Mouse (Mus musculus) erythroblast, embryonic 14.5 days (primary cell): ENCODE measurements around the gene 6030458C11Rik. TPM values are rescaled to one million over a fixed set of nuclear protein-coding genes. Genes with fewer than 3 reads are reported as not detected.

Source experiments
- H3K27me3 ChIP-seq: 2 replicates; pipeline ENCODE4 v1.6.1; 2012; ENCODE audit warnings: inconsistent platforms; ENCODE audit not compliant: control insufficient read depth
- H3K36me3 ChIP-seq: 2 replicates; pipeline ENCODE4 v1.6.1; 2012; ENCODE audit warnings: mild to moderate bottlenecking, inconsistent platforms; ENCODE audit not compliant: control insufficient read depth
- H3K4me1 ChIP-seq: 2 replicates; pipeline ENCODE4 v1.6.1; 2012; ENCODE audit warnings: inconsistent platforms; ENCODE audit not compliant: control insufficient read depth
- H3K4me3 ChIP-seq: replicated peaks from 2 replicates; pipeline ENCODE3; 2012; ENCODE audit warnings: moderate library complexity, mild to moderate bottlenecking, inconsistent platforms
- H3K9me3 ChIP-seq: 2 replicates; pipeline ENCODE4 v1.6.1; 2012; ENCODE audit warnings: low read length, inconsistent platforms, mixed read lengths; ENCODE audit not compliant: control insufficient read depth
- GATA1 ChIP-seq: IDR thresholded peaks from 2 replicates; pipeline ENCODE4 v1.6.1; 2012; ENCODE audit warnings: low read length, inconsistent platforms, mixed read lengths
- TAL1 ChIP-seq: IDR thresholded peaks from 3 replicates; pipeline ENCODE4 v1.6.1; 2012; ENCODE audit warnings: low read length, inconsistent platforms, mixed read lengths
- polyA plus RNA-seq: library from polyadenylated mRNA; stranded (reverse); fragments of >175 nt; gene quantifications from 2 replicates; pipeline ENCODE4 v1.2.3, GENCODE M21; 2012

The 6030458C11Rik gene
- polyA plus RNA-seq, 1 experiment, result 1.1 TPM

DNA sequence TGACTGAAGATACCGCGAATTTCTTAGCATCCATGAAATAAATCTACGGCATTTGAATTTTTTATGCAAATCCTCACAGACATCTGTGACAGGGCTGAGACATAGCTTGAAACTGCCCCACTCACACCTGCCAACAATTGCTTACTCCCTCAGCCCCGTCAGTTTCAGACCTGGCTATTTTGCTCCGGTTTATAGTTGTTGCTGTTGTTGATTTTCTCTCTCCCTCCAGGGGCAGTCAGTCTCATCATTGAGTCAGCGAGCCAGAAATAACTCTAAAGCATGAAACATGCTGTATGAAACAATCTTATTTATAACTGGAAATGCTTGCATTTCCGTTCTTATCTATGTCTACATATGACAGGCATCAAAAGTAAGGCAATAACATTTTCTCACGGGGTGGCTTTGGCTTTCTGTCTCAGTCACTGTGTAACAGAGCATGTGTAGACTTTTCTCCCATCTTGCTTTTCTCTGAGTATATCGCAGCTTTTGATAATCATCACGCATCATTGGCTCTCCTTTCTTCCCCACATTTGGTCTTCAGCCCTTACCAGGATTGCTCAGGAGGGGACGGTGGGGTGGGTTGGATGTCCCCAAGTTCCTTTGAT lies 50.2 kb downstream of the 6030458C11Rik start:
- TF ChIP-seq GATA1 (no peak), TAL1 (no peak)
- H3K4me3 ChIP-seq, result no peak overlapping the region
- H3K27me3 ChIP-seq, result no peaks in the 10 kb centered on the region
- H3K4me1 ChIP-seq, result no peaks in the 10 kb centered on the region
- no peaks in the 10 kb centered on the region for H3K9me3 ChIP-seq
- no peaks in the 10 kb centered on the region for H3K36me3 ChIP-seq

- Histone ChIP-seq H3K9me3 (no peaks in the 10 kb centered on the region), H3K4me1 (no peaks in the 10 kb centered on the region), H3K36me3 (no peaks in the 10 kb centered on the region), H3K4me3 (no peak overlapping the region), H3K27me3 (no peaks in the 10 kb centered on the region)
- TF ChIP-seq GATA1 (no peak), TAL1 (no peak)
Observed at GRCm38 (mm10) chr15:12770958-12771357, 53.5 kb downstream of the 6030458C11Rik start.

GRCm38 (mm10) chr15:12766848-12767247 lies 57.6 kb downstream of the 6030458C11Rik start:
- H3K36me3 ChIP-seq, result no peaks in the 10 kb centered on the region
- no peaks in the 10 kb centered on the region for H3K4me1 ChIP-seq
- no peaks in the 10 kb centered on the region for H3K27me3 ChIP-seq
- TF ChIP-seq GATA1 (no peak), TAL1 (no peak)
- H3K4me3 ChIP-seq, result no peak overlapping the region
- no peaks in the 10 kb centered on the region for H3K9me3 ChIP-seq

DNA sequence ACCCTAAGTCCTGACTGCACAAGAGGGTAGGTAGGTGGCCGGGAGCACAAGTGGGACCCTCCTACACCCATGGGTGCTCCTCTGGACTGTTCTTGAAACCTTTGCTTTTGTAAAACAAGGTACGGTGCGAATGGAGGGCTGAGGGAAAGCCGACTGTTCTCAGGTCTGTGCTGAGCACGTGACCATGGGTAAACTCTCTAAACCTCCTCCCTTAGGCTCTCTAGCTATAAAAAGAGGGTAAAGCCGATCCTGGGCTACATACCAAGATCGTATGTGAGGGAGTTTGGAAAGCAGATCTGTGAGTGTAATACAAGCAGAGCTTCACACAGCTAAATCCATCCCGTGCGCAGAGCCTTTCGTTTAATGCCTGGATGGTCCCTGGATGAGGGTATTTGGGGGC lies 61.3 kb downstream of the 6030458C11Rik start:
- no peaks in the 10 kb centered on the region for H3K27me3 ChIP-seq
- H3K9me3 ChIP-seq, result no peaks in the 10 kb centered on the region
- H3K4me3 ChIP-seq, result no peak overlapping the region
- no peaks in the 10 kb centered on the region for H3K36me3 ChIP-seq
- H3K4me1 ChIP-seq, result no peaks in the 10 kb centered on the region
- TF ChIP-seq TAL1, result no peak
- no peak for TF ChIP-seq GATA1

- no peaks in the 10 kb centered on the region for H3K4me1 ChIP-seq
- H3K9me3 ChIP-seq, result no peaks in the 10 kb centered on the region
- no peaks in the 10 kb centered on the region for H3K36me3 ChIP-seq
- TF ChIP-seq TAL1, result no peak
- no peak for TF ChIP-seq GATA1
- no peak overlapping the region for H3K4me3 ChIP-seq
- no peaks in the 10 kb centered on the region for H3K27me3 ChIP-seq
Observed at GRCm38 (mm10) chr15:12762258-12762913, 62.1 kb downstream of the 6030458C11Rik start.

DNA sequence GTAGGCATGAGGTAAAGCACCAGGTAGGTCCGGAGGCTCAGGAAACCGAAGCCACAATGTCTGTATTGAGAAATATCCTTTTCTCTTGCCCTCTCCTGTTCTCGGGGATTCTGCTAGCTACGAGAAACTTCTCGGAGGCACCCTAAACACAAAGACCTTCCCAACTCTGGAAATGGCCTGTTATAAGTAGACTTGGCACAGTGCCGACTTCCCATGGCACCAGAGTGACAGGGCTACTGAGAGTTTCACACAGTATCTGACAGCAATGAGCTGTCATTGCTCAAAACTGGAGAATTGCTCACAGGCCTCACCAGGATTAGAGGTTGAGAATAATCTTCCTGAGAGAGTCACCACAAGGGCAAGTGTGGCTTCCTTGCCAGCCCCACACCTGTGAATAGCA lies 63.7 kb downstream of the 6030458C11Rik start:
- Histone ChIP-seq H3K27me3 (no peaks in the 10 kb centered on the region), H3K4me3 (no peak overlapping the region), H3K9me3 (no peaks in the 10 kb centered on the region), H3K36me3 (no peaks in the 10 kb centered on the region), H3K4me1 (no peaks in the 10 kb centered on the region)
- TF ChIP-seq GATA1 (no peak), TAL1 (no peak)

GRCm38 (mm10) chr15:12758461-12758860 lies 66.0 kb downstream of the 6030458C11Rik start:
- Histone ChIP-seq H3K36me3 (no peaks in the 10 kb centered on the region), H3K4me1 (no peaks in the 10 kb centered on the region), H3K9me3 (no peaks in the 10 kb centered on the region), H3K27me3 (no peaks in the 10 kb centered on the region), H3K4me3 (no peak overlapping the region)
- TF ChIP-seq TAL1 (no peak), GATA1 (no peak)

Other genes starting within 250 kb of the 6030458C11Rik start
- under 0.01 TPM in 1 of 2 replicates, not detected in the other for gene Pdzd2, start 84.7 kb downstream of the 6030458C11Rik start, polyA plus RNA-seq
- 7.8 and 8.8 TPM in 2 replicates for gene Drosha, start 166 bp upstream of the 6030458C11Rik start, polyA plus RNA-seq